Mouse (Mus musculus) gastrocnemius, postnatal 36 days (tissue): Measurements from ENCODE around the gene Uchl5. TPM values are rescaled to one million over a fixed set of nuclear protein-coding genes. Genes with fewer than 3 reads are reported as not detected.

Experiments
- DNase-seq, 2 experiments: peaks; one replicate each; pipeline ENCODE4 v3.0.0; 2022
- intact Hi-C: fragments of 180-260 bp; cut with DNase I; formaldehyde crosslinking; loops from one replicate; pipeline ENCODE4 v1.15.1; 2025
- long read RNA-seq, 2 experiments: library from polyadenylated mRNA; stranded (forward); transcript quantifications; one replicate each; pipeline ENCODE4 v2.0.0; 2021
- total RNA-seq, 2 experiments: library from RNA; stranded (reverse); gene quantifications; 2 replicates each; pipeline ENCODE4 v1.2.3; 2021

Uchl5 gene
- 10 to 100 TPM; 24.8 to 25.1 TPM for total RNA-seq
- long read RNA-seq, experiment 1, transcript Uchl5-206 (11 exons, 1,696 nt): minor isoform, 35 of 102 reads
- long read RNA-seq, experiment 1, transcript Uchl5-201 (11 exons, 1,845 nt): major isoform, 45 of 102 reads
- long read RNA-seq, experiment 1, partial matches to known transcripts: 13 of 102 reads
- long read RNA-seq, experiment 1, other reads (novel, unspliced or antisense): 9 of 102 reads
- long read RNA-seq, experiment 2, transcript Uchl5-201 (11 exons, 1,845 nt): minor isoform, 32 of 85 reads
- long read RNA-seq, experiment 2, transcript Uchl5-206 (11 exons, 1,696 nt): major isoform, 41 of 85 reads
- long read RNA-seq, experiment 2, partial matches to known transcripts: 7 of 85 reads
- long read RNA-seq, experiment 2, other reads (novel, unspliced or antisense): 5 of 85 reads

DNA sequence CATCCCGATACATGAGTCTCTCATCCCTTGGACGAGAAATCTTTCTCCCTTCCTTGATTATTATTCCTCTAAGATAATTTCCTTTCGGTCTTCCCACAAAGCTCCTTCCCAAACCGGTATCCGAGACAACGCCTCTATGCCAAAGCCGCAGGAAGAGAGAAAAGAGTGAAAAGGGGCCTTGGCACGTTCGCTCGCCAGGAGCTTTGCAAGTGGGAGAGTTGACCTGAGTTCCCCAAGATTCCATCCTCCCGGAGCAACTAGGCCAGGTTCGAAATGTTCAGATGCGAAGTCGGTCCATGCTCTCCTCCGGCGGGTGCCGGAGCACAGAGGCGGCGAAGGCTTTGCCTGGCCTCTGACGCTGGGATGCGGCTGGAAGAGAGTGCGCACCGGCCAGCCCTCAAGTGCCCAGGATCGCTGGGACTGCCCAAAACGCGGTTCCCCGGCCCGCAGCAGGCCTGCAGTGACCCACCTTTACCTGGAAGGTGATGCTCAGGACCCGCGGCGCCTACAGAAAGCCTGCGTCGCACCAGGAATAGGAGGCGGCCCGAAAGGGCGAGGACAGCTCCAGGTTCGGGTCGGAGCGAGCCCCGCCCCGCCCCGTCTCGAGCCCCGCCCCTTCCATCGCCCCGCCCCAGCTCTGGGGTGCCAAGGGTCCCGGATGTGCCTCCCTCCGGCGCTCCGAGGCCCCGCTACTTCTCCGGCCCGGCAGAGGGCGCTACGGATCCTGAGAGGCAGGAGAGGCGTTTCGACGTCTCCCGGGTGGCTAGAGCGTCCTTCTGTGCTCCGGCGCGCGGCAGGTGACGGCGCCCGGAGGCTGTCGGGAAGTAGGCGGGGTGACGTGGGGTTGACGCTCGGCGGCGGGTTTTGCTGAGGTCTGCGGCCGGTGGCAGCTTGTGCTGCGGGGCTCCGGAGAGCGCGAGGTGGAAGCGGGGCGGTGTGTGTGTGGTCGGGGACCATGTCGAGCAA, at the start of gene Uchl5, which contains the start of gene Trove2:
Uchl5 (plus strand) TSS at position 827 of the 966 bp plus-strand sequence.
Trove2 (minus strand) TSS at position 623 of the 966 bp plus-strand sequence.
- peak; percentile 95 to 97 for DNase-seq
- intact Hi-C loops: loop anchor here (10.0 kb wide), 1 partner anchor 72 kb away; the partner anchor contains the start of gene Cdc73

DNA sequence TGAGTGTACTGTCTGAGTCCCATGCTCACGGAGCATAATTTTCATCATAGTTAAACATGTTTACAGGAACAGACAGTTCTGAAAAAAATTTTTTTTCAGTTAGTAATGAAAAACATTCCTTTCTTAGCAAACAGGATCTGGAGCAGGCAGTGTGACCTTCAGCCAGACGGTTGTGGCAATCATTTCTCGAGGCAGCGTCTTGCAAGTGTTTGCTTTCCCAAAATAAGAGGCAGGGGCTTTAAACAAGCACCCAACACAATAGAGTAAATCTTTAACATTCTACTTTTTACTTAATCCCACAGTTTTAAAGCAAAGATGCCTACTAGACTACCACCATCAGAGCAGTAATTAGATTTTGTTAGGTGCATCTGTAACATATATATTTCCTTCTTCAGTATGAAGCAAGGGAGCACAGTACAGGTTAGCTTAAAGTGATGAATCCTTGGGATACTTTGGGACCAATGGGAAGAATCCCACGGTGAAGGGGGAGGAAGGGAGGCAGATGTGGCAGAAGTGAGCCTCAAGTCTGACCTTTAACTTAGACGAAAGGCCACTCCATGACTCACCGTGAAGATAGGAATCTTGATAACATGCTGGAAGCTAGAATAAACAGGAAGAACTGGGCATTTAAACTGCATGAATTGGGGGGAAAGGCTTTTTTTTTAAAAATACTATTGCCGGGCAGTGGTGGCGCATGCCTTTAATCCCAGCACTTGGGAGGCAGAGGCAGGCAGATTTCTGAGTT, 49.2 kb upstream of the Uchl5 start:
- intact Hi-C loops: no loop called here
- DNase-seq: no peak

DNA sequence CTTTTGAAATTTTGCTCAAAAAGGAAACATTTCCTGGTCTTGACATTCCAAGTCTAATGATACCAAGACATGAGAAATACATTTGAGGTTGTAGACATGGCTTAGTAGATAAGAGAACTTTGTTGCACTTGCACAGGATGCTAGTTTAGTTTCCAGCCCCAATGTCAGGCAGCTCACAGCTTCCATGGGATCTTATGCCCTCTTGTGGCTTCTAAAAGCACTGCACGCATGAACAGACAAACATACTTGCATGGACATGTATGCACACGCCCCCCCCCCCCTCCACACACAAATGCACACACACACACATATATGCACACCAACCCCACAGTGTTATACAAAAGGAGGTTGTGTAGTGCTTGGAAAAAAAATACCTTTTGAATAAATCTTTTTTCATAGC, 46.2 kb upstream of the Uchl5 start:
- intact Hi-C loops: no loop called here
- no peak for DNase-seq

- no peak for DNase-seq
- intact Hi-C loops: no loop called here
Observed at GRCm38 (mm10) chr1:143731691-143732090, 45.4 kb upstream of the Uchl5 start.

- DNase-seq: no peak
- intact Hi-C loops: no loop called here
Observed at GRCm38 (mm10) chr1:143733914-143734410, 43.1 kb upstream of the Uchl5 start.

GRCm38 (mm10) chr1:143738811-143739210, 38.3 kb upstream of the Uchl5 start:
- DNase-seq: no peak
- intact Hi-C loops: loop anchor here (5.0 kb wide), 1 partner anchor 37 kb away; the partner anchor contains the start of gene Cdc73

DNA sequence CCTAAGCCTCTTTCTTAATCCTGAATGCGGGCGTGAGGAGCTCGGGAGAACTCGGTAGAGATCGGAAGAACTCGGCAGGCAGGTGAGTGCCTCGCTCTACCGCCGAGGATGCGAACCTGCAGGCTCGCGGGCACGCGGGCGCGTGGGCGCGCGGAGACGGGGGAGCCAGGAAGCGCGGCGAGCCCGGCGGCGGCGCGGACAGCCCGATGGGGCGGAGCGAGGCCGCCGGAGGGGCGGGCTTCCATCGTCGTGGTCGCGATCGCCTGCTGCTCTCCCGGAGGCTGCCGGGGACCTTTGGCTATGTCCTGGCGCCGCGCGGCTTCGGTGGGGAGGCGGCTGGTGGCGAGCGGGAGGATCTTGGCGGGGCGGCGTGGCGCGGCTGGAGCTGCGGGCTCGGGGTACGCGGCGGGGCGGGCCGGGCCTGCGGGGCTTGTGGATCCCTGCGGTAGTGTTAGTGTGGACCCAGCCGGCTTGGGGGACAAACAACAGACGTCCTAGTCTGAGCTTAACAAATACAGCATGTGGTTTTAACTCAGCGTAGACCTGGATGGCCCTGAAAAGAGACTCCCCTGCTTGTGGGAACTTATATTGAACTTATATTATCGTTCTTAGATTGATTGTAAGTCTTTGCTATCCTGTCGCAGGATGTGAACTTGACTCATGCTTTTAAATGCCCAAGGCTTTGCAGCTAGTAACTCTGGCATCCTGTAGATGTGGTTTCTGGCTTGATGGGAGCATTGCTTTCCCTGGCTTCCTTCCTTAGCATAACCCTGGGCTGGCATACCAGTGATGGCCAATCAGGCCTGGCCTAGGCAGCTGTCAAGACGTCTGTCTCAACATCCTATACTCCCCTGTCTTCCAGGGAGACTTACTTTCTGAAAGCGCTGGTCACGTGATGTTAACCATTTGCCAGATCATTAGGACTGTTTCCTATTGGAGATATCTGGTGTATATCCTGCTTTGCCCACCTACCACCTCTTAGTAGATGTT, 37.4 kb upstream of the Uchl5 start:
- intact Hi-C loops: loop anchor here (5.0 kb wide), 1 partner anchor 37 kb away; the partner anchor contains the start of gene Cdc73
- DNase-seq: peak; percentile 71 to 72

DNA sequence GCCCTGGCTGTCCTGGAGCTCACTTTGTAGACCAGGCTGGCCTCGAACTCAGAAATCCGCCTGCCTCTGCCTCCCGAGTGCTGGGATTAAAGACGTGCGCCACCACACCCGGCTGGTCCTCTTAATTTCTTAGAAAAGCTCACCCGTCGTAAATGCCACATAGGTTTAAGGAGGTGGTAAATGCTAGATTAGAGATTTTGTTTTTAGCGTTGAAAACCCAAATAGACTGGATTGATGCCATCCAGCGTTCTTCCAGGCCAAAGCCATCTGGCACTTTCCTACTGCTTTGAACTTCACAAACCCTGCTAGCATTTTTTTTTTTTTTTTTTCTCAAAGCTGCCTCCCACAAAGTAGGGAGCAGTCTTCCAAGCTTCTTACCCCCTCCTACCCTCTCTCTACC, 36.5 kb upstream of the Uchl5 start:
- intact Hi-C loops: no loop called here
- DNase-seq: no peak

DNA sequence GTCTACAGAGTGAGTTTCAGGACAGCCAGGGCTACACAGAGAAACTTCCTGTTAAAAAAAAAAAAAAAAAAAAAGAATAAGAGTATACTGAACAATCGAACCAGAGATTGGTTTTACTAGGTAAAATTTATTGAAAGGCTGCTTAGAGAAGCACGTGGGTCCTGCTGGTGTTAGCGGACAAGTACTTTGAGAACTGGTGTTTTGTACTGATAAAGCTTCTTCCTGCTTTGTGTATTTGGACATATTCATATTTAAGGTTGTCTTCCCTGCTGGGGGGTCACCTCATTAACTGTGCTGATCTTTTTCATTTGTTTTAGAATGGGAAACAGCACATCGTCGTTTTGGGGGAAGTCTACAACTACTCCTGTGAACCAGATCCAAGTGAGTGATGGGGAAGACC, 35.7 kb upstream of the Uchl5 start:
- no peak for DNase-seq
- intact Hi-C loops: no loop called here

GRCm38 (mm10) chr1:143742186-143742585, 34.9 kb upstream of the Uchl5 start:
- no peak for DNase-seq
- intact Hi-C loops: no loop called here

DNA sequence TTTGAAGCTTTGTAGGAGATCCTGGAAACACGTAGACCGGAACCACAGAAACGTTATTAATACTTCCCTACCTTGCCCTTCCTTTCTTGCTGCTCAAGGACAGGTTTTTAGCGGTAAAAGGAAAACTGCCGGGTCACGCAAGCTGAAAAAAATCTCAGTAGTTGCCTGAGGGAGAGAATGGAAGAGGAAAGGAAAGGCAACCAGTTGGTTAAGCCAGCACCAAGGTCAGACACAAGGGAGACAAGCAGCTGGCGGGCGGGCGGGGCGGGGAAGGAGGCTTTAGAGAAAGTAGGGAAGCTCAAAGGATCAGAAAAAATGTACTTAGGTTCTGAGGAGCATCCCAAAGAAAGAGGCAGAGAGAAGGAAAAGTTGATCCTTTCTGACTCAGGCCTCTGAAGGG, 31.2 kb upstream of the Uchl5 start:
- DNase-seq: no peak
- intact Hi-C loops: no loop called here

DNA sequence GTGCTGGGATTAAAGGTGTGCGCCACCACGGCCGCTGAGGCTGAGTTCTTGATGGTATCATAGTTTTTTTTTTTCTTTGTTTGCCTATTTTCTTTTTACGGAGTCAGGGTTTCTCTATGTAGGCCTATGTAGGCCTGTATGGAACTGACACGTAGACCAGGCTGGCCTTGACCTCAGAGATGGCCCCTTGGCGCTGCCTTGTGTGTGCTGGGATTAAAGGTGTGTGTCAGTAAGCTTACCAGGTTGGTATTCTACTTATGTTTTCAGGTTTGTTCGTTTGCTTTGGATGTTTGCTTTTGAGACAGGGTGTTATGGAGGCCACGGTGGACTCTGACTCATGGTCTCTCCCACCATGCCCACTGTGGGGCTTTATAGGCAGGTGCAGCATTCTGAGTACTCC, 14.9 kb upstream of the Uchl5 start:
- intact Hi-C loops: no loop called here

GRCm38 (mm10) chr1:143764443-143764842, 12.6 kb upstream of the Uchl5 start:
- intact Hi-C loops: no loop called here
- no peak for DNase-seq

More for the DNA sequence above, 14.9 kb upstream of the Uchl5 start:
- no peak for DNase-seq

- DNase-seq: no peak
- intact Hi-C loops: no loop called here
Observed at GRCm38 (mm10) chr1:143765801-143766200, 11.3 kb upstream of the Uchl5 start.

GRCm38 (mm10) chr1:143766238-143766637, 10.8 kb upstream of the Uchl5 start:
- no peak for DNase-seq
- intact Hi-C loops: no loop called here

- intact Hi-C loops: loop anchor here (10.0 kb wide), 1 partner anchor 66 kb away; the partner anchor contains the start of gene Cdc73
- DNase-seq: no peak
Observed at GRCm38 (mm10) chr1:143770444-143771109, 6.5 kb upstream of the Uchl5 start.

GRCm38 (mm10) chr1:143773082-143773481, 4.0 kb upstream of the Uchl5 start:
- no peak for DNase-seq
- intact Hi-C loops: loop anchor here (10.0 kb wide), 1 partner anchor 68 kb away; the partner anchor contains the start of gene Cdc73

GRCm38 (mm10) chr1:143773909-143774308, 3.2 kb upstream of the Uchl5 start:
- intact Hi-C loops: loop anchor here (10.0 kb wide), 1 partner anchor 69 kb away; the partner anchor contains the start of gene Cdc73
- no peak for DNase-seq
